Mouse (Mus musculus) intestine, embryonic 15.5 days (tissue): ENCODE results near the gene Adcy7. TPM values are rescaled to one million over a fixed set of nuclear protein-coding genes. Genes with fewer than 3 reads are reported as not detected.

ENCODE experiments used
- ATAC-seq: fragments of 200-750 bp; cut with Nextera tagmentation; 2 replicates; pipeline ENCODE4 v1.8.0; 2017; ENCODE audit warnings: moderate TSS enrichment, moderate library complexity
- H3K27ac ChIP-seq: fragments of 300-500 bp; sonication (generic); 2 replicates; pipeline ENCODE4 v1.5.1; 2015; ENCODE audit warnings: mild to moderate bottlenecking, inconsistent platforms
- H3K27me3 ChIP-seq: fragments of 300-500 bp; sonication (generic); replicated peaks from 2 replicates; pipeline ENCODE4 v1.6.1; 2015; ENCODE audit warnings: inconsistent platforms
- H3K36me3 ChIP-seq: fragments of 300-500 bp; sonication (generic); 2 replicates; pipeline ENCODE4 v1.6.1; 2015; ENCODE audit warnings: inconsistent platforms
- H3K4me1 ChIP-seq: fragments of 300-500 bp; sonication (generic); replicated peaks from 2 replicates; pipeline ENCODE4 v1.6.1; 2015; ENCODE audit warnings: inconsistent platforms
- H3K4me2 ChIP-seq: fragments of 300-500 bp; sonication (generic); replicated peaks from 2 replicates; pipeline ENCODE4 v1.6.1; 2015; ENCODE audit warnings: mild to moderate bottlenecking, inconsistent platforms
- H3K4me3 ChIP-seq: fragments of 300-500 bp; sonication (generic); replicated peaks from 2 replicates; pipeline ENCODE4 v1.5.1; 2015; ENCODE audit warnings: inconsistent platforms
- H3K9ac ChIP-seq: fragments of 300-500 bp; sonication (generic); 2 replicates; pipeline ENCODE4 v1.6.1; 2015; ENCODE audit warnings: inconsistent platforms
- H3K9me3 ChIP-seq: fragments of 300-500 bp; sonication (generic); 2 replicates; pipeline ENCODE4 v1.6.1; 2016; ENCODE audit warnings: inconsistent platforms
- WGBS: fragments of 180-500 bp; shearing (Covaris S2); methylation state at CpG from one replicate; pipeline ENCODE4 v1.1.7; 2015; 5-methylcytosine and 5-hydroxymethylcytosine counted together
- polyA plus RNA-seq: library from polyadenylated mRNA; unstranded; fragments of >200 nt; fragmentation: Nextera tagmentation; extraction: Ambion mirVana; gene quantifications from 2 replicates; pipeline ENCODE4 v1.2.1, GENCODE M21; 2015

Gene Adcy7
- polyA plus RNA-seq, 1 experiment from 2014 or later: 3.1 TPM

GRCm38 (mm10) chr8:88357946-88358345 lies 85.7 kb downstream of the Adcy7 start:
- peaks cover 29% of the 10 kb centered on the region for H3K36me3 ChIP-seq
- H3K4me1 ChIP-seq: 0 out of 2 replicates have a peak, but pooled peaks cover 3% of the 10 kb centered on the region
- no peak overlapping the region for H3K9ac ChIP-seq
- ATAC-seq: no peak
- H3K4me2 ChIP-seq: no peak overlapping the region
- H3K27ac ChIP-seq: no peak overlapping the region
- H3K9me3 ChIP-seq: no peaks in the 10 kb centered on the region
- 76% methylated on average over 5 of the region's 5 CpGs for WGBS
- H3K4me3 ChIP-seq: no peak overlapping the region
- H3K27me3 ChIP-seq: no peaks in the 10 kb centered on the region

DNA sequence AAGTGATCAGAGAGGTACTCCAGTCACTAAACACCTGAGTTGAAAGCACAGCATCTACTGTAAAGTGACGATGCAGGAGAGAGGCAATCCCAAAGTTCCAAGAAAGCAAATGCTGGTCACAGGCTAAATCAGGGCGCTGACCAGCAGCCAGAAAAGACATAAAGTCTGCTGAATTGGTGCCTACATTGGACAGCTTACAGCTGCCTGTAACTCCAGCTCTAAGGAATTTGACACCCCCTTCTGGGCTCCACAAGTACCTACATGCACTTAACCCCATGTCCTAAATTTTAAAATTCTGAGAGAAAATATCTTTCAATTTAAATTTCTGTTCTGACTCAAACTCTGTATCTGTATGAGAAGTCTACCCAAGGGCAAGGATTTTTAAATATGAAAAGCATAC lies 87.8 kb downstream of the Adcy7 start:
- peak overlapping the region; percentile 83 for H3K4me2 ChIP-seq
- ATAC-seq: no peak
- H3K27ac ChIP-seq: no peak overlapping the region
- 0 out of 2 replicates have a peak, but pooled peaks cover 4% of the 10 kb centered on the region for H3K4me1 ChIP-seq
- no peak overlapping the region for H3K9ac ChIP-seq
- no peaks in the 10 kb centered on the region for H3K27me3 ChIP-seq
- no peak overlapping the region for H3K4me3 ChIP-seq
- WGBS: 76% methylated on average over 2 of the region's 2 CpGs
- peaks cover 22% of the 10 kb centered on the region for H3K36me3 ChIP-seq
- H3K9me3 ChIP-seq: no peaks in the 10 kb centered on the region

DNA sequence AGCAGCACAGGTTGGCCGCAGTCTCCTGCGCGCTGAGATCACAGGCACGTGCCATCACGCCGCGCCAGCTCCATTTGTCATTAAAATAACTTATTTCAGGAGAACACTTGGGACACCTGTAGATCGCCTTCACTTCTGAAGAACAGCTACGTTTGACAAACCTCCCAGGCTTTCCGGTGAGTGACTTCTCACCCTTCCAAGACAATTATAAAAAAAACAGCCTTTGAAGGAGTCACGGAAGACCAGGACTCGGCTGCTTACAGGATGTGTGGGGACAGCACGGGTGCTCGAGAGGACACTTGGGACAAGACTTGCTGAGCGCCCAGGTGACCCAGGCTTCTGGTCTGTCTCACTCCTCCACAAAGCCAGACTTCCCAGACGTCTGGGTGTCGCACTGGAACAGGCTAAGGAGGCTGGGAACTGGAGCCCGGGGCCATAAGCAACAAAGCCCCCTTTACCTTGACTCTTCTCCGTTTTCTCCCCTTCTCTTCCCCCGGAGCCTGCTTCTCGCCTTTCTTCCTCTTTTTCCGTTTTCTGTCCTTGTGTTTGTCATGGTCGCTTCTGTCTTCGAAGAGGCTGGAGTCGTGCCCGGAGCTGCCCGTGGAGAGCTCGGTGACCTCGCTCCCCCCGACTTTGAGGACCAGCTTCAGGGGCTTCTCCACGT lies 89.0 kb downstream of the Adcy7 start:
- ATAC-seq: peak; percentile 52; the same call in 1 of the 2 replicates
- Histone ChIP-seq H3K36me3 (peaks cover 12% of the 10 kb centered on the region; the same call in 1 of the 2 replicates), H3K27ac (peak overlapping the region; percentile 89), H3K9ac (peak overlapping the region; percentile 98), H3K9me3 (no peaks in the 10 kb centered on the region), H3K4me3 (peak overlapping the region; percentile 98), H3K4me2 (peak overlapping the region; percentile 83), H3K4me1 (0 out of 2 replicates have a peak, but pooled peaks cover 4% of the 10 kb centered on the region), H3K27me3 (no peaks in the 10 kb centered on the region)
- WGBS: under 1% methylated on average over 31 of the region's 31 CpGs

DNA sequence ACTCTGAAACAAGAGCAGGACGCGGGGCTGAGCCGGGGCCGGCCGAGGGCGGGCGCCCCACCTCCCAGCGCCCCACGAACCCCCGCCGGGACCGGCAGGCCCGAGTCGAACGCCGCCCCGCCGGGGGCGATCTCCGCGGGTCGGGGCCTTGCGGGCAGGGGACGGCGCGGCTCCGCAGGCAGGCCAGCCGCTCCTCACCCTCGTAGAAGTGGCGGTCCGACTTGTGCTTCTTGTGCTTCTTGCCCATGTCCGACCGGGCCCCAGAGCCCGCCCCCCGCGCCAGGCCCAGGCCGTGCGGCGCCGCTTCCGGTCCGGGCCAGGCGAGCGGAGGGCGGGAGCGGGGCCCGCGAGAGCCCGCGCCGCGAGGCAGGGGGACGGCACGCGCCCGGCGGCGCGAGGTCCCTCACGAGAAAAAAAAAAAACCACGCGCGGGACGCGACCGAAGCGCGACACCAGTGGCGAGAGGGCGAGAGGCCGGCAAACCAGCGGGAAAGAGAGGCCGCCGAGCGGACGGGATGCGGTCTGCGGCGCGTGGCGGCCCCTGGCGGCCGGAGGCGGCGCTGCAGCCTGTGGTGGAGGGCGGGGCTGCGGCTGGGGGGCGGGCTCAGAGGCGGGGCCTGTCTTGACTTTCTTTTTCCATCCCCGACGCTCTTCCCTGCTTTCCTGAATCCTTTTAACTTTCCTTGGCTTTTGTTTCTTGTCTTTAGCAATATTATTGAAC lies 89.7 kb downstream of the Adcy7 start, which contains the start of gene Brd7:
Gene Brd7 (minus strand): TSS at position 487 of the 721 bp plus-strand sequence.
- no peaks in the 10 kb centered on the region for H3K9me3 ChIP-seq
- H3K27me3 ChIP-seq: no peaks in the 10 kb centered on the region
- peak; percentile 92 for ATAC-seq
- H3K4me1 ChIP-seq: 0 out of 2 replicates have a peak, but pooled peaks cover 4% of the 10 kb centered on the region
- peak within 1 kb of the TSS; percentile 83 for H3K4me2 ChIP-seq
- WGBS: under 1% methylated on average over 91 of the region's 91 CpGs
- H3K9ac ChIP-seq: peak within 1 kb of the TSS; percentile 98
- peak within 1 kb of the TSS; percentile 89 for H3K27ac ChIP-seq
- peak within 1 kb of the TSS; percentile 98 for H3K4me3 ChIP-seq
- H3K36me3 ChIP-seq: peaks cover 9% of the 10 kb centered on the region; the same call in 1 of the 2 replicates

GRCm38 (mm10) chr8:88362446-88363150 lies 90.4 kb downstream of the Adcy7 start:
- H3K36me3 ChIP-seq: peaks cover 9% of the 10 kb centered on the region; the same call in 1 of the 2 replicates
- no peak overlapping the region for H3K27ac ChIP-seq
- 32% methylated on average over 11 of the region's 11 CpGs for WGBS
- peak; percentile 67 for ATAC-seq
- H3K27me3 ChIP-seq: no peaks in the 10 kb centered on the region
- H3K4me3 ChIP-seq: peak overlapping the region; percentile 98
- H3K9ac ChIP-seq: peak overlapping the region; percentile 47; the same call in 1 of the 2 replicates
- peak overlapping the region; percentile 83 for H3K4me2 ChIP-seq
- H3K4me1 ChIP-seq: 0 out of 2 replicates have a peak, but pooled peaks cover 4% of the 10 kb centered on the region
- H3K9me3 ChIP-seq: no peaks in the 10 kb centered on the region

DNA sequence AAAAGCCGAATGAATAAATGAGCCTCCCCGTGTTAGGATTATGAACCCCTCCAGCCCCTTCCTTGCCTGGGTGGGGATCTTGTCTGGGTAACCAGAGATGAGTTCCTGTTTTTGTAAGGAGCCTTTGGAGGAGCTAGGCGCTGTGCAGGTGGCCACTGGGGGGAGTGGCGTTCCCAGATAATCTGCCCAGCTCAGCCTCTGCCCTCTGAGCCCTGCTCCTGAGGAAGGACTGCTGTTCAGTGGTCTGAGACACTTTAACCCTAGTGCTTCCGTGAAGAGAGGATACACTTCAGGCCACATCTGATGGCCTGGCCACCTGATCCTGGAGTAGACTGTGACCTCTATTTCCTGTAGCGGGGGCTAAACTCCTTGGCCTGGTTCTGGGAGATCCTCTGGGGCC lies 97.0 kb downstream of the Adcy7 start:
- WGBS: 14% methylated on average over 6 of the region's 6 CpGs
- ATAC-seq: peak; percentile 73

GRCm38 (mm10) chr8:88369805-88370204 lies 97.6 kb downstream of the Adcy7 start:
- Histone ChIP-seq H3K4me3 (no peak overlapping the region), H3K4me2 (no peak overlapping the region), H3K27ac (no peak overlapping the region), H3K4me1 (peaks cover 4% of the 10 kb centered on the region; the same call in 1 of the 2 replicates), H3K27me3 (no peaks in the 10 kb centered on the region), H3K36me3 (no peaks in the 10 kb centered on the region), H3K9me3 (no peaks in the 10 kb centered on the region), H3K9ac (no peak overlapping the region)
- peak; percentile 77 for ATAC-seq
- WGBS: 29% methylated on average over 3 of the region's 3 CpGs

More for the DNA sequence above, 97.0 kb downstream of the Adcy7 start:
- Histone ChIP-seq H3K4me1 (peaks cover 4% of the 10 kb centered on the region; the same call in 1 of the 2 replicates), H3K36me3 (no peaks in the 10 kb centered on the region), H3K4me2 (no peak overlapping the region), H3K9ac (no peak overlapping the region), H3K27me3 (no peaks in the 10 kb centered on the region), H3K27ac (no peak overlapping the region), H3K9me3 (no peaks in the 10 kb centered on the region), H3K4me3 (no peak overlapping the region)

GRCm38 (mm10) chr8:88371522-88371921 lies 99.3 kb downstream of the Adcy7 start:
- H3K27ac ChIP-seq: no peak overlapping the region
- no peak for ATAC-seq
- no peaks in the 10 kb centered on the region for H3K27me3 ChIP-seq
- no peaks in the 10 kb centered on the region for H3K36me3 ChIP-seq
- no peak overlapping the region for H3K4me3 ChIP-seq
- 80% methylated on average over 2 of the region's 2 CpGs for WGBS
- no peak overlapping the region for H3K9ac ChIP-seq
- no peak overlapping the region for H3K4me2 ChIP-seq
- no peaks in the 10 kb centered on the region for H3K9me3 ChIP-seq
- peaks cover 4% of the 10 kb centered on the region; the same call in 1 of the 2 replicates for H3K4me1 ChIP-seq

DNA sequence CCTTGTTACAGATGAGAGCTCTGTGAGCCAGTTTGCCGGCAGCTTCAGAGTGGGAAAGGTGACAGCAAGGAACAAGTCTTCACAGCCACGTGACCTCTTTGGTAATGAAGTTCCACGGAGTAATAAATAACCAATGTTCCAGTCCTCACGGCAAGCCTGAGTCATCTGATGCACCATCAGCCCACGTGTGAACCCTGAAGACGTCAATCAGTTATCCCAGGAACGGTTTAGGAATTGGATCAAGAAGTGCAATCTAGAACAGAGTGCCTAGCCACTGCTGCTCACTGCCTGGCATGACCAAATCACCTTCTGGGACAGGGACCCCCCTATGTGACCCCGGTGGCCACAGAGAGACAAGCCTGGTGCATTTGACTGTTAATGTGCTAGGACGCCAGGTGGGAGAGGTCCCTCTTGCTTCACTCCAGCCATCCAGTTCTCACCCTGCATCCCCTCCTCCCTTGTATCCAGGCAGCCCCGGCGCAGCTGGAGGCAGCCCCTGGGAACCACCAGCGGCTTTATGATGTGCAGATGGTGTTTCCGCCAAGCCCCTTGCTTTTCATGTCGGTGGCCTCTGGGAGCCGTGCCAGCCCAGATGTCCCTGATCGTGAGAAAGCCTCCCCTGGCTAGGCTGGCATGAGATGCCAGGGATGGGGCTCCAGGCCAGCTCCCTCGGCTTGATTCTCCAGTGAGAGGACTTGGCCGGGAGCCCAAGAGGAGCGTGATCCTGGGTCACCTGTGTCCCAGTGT lies 104.8 kb downstream of the Adcy7 start:
- 39% methylated on average over 19 of the region's 19 CpGs for WGBS
- Histone ChIP-seq H3K4me1 (peaks cover 8% of the 10 kb centered on the region; the same call in 1 of the 2 replicates), H3K27me3 (no peaks in the 10 kb centered on the region; the same call in 1 of the 2 replicates), H3K4me3 (no peak overlapping the region), H3K27ac (no peak overlapping the region), H3K9ac (no peak overlapping the region), H3K9me3 (no peaks in the 10 kb centered on the region), H3K36me3 (no peaks in the 10 kb centered on the region), H3K4me2 (no peak overlapping the region)
- 0 out of 2 replicates have a peak, but pooled peaks have one; percentile 28 for ATAC-seq
